Mouse (Mus musculus): ENCODE results near the gene Zfp420. TPM values are rescaled to one million over a fixed set of nuclear protein-coding genes. Genes with fewer than 3 reads are reported as not detected.
A peak's percentile ranks its signal among the peaks of the same experiment; 100 is the strongest.

The Zfp420 gene
- polyA plus RNA-seq (2015; fragmentation: Nextera tagmentation; extraction: Ambion mirVana) = 18.3 and 19.0 TPM in 2 replicates

DNA sequence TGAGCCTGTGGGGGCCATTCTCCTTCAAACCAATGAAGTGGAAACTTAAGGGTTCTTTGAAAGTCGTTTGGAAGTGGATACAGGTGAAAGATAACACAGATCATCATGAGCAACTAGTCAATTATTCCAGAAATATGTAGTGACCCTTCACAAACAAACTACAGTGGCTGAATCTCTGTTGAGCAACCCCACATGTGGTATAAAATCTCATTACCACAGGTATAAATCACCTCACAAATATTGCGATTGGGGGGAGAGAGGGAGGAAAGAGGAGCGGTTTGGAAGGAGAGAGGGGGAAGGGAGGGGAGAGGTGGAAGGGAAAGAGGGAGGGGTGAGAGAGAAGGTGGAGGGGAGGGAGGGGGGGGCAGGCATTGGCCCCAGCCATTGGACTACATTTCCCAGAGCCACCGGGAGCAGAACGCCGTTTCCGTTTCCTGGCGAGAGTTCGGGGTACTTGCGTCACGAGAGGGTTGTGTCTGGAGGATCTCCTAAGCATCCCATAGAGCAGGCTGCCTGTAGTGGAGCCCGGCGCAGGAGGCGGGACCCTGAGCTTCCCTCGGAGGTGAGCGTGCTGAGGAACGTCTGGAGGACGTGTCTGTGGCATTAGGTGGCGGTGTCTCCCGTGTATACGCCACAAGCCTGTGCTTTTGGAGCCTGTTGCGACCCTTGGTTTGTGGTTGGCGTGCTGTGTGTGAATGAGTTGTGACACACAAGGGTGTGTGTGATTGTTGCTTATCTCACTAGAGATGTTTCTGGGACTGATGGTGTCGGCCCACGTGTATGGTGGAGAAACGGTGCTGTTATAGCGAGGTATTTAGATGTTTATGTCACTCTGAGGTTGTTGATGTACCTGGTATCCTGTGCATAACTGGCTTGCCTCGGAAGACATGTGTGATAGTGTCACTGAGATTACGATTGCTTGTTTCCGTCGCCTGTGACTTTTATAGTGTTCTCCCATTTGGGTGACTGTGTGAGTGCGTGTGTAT, at the start of gene Zfp420:
Gene Zfp420, plus strand, starts transcription at position 448 of the 986 bp plus-strand sequence.
- 7% methylated on average over 32 of the region's 32 CpGs for WGBS
- Histone ChIP-seq H3K9me3 (no peaks in the 10 kb centered on the region), H3K27ac (replicated peaks) (peak within 1 kb of the TSS; percentile 77), H3K4me3 (peak within 1 kb of the TSS; percentile 60), H3K4me2 (peak within 1 kb of the TSS; percentile 78), H3K4me1 (replicated peaks) (peaks cover 11% of the 10 kb centered on the region), H3K27me3 (no peaks in the 10 kb centered on the region), H3K36me3 (peaks cover 12% of the 10 kb centered on the region), H3K9ac (peak within 1 kb of the TSS; percentile 72)
- peak; percentile 96 for ATAC-seq (ENCODE audit: low read depth)

DNA sequence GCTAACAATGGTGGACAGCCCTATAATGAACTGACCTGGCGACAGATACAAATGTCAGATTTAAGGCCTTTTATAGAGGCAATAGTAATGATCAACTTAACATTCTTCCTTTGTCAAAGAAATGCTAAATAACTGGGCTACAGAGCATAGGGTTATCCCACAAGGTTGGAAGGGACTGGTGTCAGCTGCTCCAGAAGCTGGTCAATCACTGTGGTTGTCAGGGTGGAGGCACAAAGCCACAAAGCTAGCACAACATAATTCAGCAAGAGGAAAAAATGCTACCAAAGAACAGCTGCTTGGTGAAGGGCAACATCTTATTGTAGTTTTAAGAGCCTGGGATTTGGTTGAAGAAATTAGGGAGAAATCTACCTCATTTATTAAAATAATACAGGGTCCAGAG, 47.5 kb upstream of the Zfp420 start:
- ATAC-seq (ENCODE audit: low read depth) = no peak
- peaks cover 9% of the 10 kb centered on the region; the same call in 1 of the 2 replicates for H3K9me3 ChIP-seq
- H3K36me3 ChIP-seq = peaks cover 7% of the 10 kb centered on the region; the same call in 1 of the 2 replicates
- no peak overlapping the region for H3K27ac ChIP-seq (replicated peaks)
- no peaks in the 10 kb centered on the region for H3K27me3 ChIP-seq
- no peak overlapping the region for H3K4me2 ChIP-seq
- no peak overlapping the region for H3K4me3 ChIP-seq
- H3K9ac ChIP-seq = no peak overlapping the region
- WGBS = 80% methylated on average over 1 of the region's 1 CpGs
- peaks cover 23% of the 10 kb centered on the region for H3K4me1 ChIP-seq (replicated peaks)

DNA sequence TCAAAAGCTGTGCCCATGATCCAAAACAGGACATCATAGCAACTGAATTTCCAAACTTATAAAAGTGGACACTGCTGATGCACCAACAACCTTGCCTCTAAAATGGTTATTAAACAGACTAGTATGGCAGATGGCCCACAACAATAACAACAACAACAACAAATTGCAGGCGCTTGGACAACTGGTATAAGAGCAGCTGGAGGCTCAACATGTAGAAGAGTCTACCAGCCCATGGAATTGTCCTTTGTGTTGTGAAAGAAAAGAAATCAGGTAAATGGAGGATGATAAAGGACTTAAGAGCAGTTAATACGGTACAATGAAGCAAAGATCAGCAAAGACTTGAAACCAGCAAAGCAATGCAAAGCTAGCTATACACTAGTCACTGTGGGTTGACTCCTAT, 45.4 kb upstream of the Zfp420 start:
- WGBS = 94% methylated on average over 2 of the region's 2 CpGs
- Histone ChIP-seq H3K4me3 (peak overlapping the region; percentile 68), H3K9ac (no peak overlapping the region)

DNA sequence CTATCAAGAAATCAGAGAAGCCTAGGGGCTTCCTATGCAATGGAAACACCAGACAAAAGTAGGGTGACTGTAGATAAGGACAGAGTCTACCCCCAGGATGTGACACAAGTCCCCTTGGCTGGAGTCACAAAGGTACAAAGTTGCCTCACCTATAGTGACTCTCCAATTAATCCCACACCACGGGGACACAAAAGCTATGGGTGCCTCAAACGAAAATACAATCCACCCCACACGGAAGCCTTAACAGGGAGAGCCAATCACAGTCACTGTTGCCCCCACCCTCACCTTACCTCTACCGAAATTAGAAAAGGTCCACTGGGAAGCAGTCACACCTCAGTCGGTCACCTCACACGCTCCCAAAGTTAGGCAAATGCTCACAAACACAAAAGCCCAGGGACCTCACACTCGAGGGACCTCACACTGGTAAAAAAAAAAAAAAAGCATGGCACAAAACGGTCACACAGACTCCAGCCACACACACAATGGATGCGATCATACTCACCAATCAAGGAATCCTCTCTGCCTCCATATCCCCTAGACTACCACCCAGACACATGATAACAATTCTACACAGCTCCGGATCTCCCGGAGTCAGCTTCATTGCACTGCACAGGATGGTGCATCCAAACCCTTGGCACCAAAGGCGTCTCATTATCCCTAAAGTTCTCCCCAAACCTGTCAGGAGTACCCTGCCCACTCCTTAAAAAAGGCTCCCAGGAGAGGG, 44.6 kb upstream of the Zfp420 start:
- Histone ChIP-seq H3K27ac (replicated peaks) (peak overlapping the region; percentile 88), H3K27me3 (no peaks in the 10 kb centered on the region), H3K4me3 (peak overlapping the region; percentile 68), H3K9ac (peak overlapping the region; percentile 82), H3K4me1 (replicated peaks) (peaks cover 44% of the 10 kb centered on the region), H3K4me2 (peak overlapping the region; percentile 82), H3K36me3 (peaks cover 7% of the 10 kb centered on the region; the same call in 1 of the 2 replicates), H3K9me3 (peaks cover 4% of the 10 kb centered on the region; the same call in 1 of the 2 replicates)
- 3% methylated on average over 12 of the region's 12 CpGs for WGBS
- ATAC-seq (ENCODE audit: low read depth) = peak; percentile 65

More for the DNA sequence above, 45.4 kb upstream of the Zfp420 start:
- peaks cover 6% of the 10 kb centered on the region; the same call in 1 of the 2 replicates for H3K9me3 ChIP-seq
- no peak for ATAC-seq (ENCODE audit: low read depth)
- no peak overlapping the region for H3K27ac ChIP-seq (replicated peaks)
- peaks cover 7% of the 10 kb centered on the region; the same call in 1 of the 2 replicates for H3K36me3 ChIP-seq
- peak overlapping the region; percentile 82 for H3K4me2 ChIP-seq
- peaks cover 40% of the 10 kb centered on the region for H3K4me1 ChIP-seq (replicated peaks)
- H3K27me3 ChIP-seq = no peaks in the 10 kb centered on the region

DNA sequence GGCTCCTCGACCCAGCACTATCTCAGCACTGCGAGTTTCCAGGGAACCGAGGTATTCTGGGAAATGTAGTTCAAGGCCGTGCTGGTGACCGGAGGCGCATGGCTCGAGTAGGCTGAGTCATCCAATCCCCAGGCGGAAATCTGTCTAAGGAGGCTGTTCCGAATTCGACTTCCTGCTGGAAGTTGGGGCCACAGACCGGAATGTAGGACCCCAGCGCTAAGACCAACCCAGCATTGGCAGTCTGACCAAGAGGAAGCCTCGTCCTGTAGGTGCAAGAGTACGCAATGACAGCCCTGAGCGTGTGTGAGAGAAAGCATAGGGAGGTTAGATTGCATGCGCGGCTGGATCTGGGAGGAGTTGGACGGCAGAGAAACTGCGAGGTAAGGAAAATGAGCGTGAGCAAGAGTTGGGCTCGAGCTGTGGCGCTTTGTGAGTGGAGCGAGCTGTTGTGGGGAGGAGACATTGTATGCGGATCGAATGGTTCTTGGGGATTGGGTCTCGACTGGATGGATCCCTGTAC, 43.8 kb upstream of the Zfp420 start, which contains the start of gene Zfp790:
Gene Zfp790, plus strand, starts transcription at position 205 of the 520 bp plus-strand sequence.
- Histone ChIP-seq H3K4me3 (peak within 1 kb of the TSS; percentile 68), H3K9ac (peak within 1 kb of the TSS; percentile 82), H3K27ac (replicated peaks) (peak within 1 kb of the TSS; percentile 88), H3K4me1 (replicated peaks) (peaks cover 44% of the 10 kb centered on the region), H3K4me2 (peak within 1 kb of the TSS; percentile 82), H3K27me3 (no peaks in the 10 kb centered on the region), H3K9me3 (no peaks in the 10 kb centered on the region), H3K36me3 (peaks cover 10% of the 10 kb centered on the region; the same call in 1 of the 2 replicates)
- peak; percentile 94 for ATAC-seq (ENCODE audit: low read depth)
- under 1% methylated on average over 26 of the region's 26 CpGs for WGBS

DNA sequence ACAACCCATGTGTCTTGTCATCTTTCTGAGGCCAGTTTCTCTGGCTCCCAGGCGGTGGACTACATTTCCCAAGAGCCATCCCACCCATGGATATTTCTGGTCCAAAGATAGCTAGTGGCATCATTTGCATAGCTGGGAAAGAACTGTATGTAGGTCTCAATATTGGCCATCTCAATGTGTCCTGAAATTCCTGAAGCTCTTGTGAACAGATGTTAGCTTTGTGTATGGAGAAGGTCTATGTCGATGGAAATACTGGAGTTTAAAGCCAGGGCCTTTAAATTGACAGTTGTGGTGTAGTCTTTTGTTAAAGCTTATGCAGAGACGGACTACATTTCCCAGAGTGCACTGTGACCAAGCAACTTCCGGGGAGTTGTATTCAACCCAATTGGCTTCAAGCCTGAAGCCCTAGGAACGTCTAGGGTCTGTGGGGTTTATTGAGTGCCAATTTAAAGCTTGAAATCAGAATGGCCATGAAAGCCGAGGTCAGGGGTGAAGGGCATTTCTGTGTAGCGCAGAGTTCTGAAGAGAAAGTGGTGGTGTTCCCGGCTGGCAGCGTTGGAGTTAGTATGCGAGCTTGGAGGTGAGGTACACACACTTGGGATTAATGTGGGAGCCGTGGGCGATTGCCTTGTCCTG, 41.0 kb upstream of the Zfp420 start:
- Histone ChIP-seq H3K4me2 (peak overlapping the region; percentile 82), H3K27ac (replicated peaks) (peak overlapping the region; percentile 70), H3K27me3 (no peaks in the 10 kb centered on the region), H3K4me1 (replicated peaks) (peaks cover 44% of the 10 kb centered on the region), H3K9me3 (no peaks in the 10 kb centered on the region), H3K9ac (peak overlapping the region; percentile 73), H3K4me3 (peak overlapping the region; percentile 60), H3K36me3 (peaks cover 30% of the 10 kb centered on the region)
- peak; percentile 75 for ATAC-seq (ENCODE audit: low read depth)
- 2% methylated on average over 12 of the region's 12 CpGs for WGBS

DNA sequence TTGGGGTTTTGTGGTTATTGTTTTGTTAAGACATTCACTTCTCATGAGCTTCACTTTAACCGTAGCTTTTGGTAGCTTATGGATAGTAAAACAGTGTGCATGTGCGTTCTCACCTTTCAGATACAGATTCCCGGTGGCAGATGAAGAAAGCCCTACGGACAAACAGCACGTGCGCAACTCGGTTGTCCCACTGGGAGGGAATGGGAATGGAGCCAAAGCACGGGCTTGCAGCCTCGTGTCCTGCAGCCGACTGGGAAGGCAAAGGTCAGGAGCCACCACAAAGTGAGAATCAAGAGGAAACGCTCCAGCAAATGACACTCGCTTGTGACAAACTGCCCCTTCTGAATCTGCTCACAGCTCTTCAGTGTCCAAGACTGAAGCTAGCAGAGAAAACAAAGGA, 31.8 kb upstream of the Zfp420 start:
- Histone ChIP-seq H3K4me2 (no peak overlapping the region), H3K27me3 (no peaks in the 10 kb centered on the region), H3K9me3 (no peaks in the 10 kb centered on the region), H3K9ac (no peak overlapping the region), H3K27ac (replicated peaks) (no peak overlapping the region), H3K36me3 (peaks cover 92% of the 10 kb centered on the region), H3K4me3 (no peak overlapping the region), H3K4me1 (replicated peaks) (no peaks in the 10 kb centered on the region)
- 96% methylated on average over 12 of the region's 12 CpGs for WGBS
- ATAC-seq (ENCODE audit: low read depth) = no peak

DNA sequence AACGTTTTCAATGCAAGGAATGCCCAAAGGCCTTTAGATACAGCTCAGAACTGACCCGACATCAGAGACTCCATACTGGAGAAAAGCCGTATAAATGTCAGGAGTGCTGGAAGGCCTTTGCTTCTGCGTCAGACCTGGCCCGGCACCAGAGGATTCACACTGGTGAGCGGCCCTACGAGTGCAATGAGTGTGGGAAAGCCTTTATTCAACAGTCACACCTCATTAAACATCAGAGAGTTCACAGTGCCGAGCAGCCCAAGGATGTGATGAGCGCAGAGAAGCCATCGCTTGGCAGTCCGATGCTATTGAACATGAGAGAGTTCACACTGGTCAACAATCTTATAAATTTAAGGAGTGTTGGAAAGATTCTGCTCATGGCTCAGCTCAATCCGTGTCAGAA, 30.0 kb upstream of the Zfp420 start:
- no peaks in the 10 kb centered on the region for H3K4me1 ChIP-seq (replicated peaks)
- no peak overlapping the region for H3K27ac ChIP-seq (replicated peaks)
- peaks cover 93% of the 10 kb centered on the region for H3K36me3 ChIP-seq
- no peaks in the 10 kb centered on the region for H3K27me3 ChIP-seq
- 70% methylated on average over 12 of the region's 12 CpGs for WGBS
- H3K9ac ChIP-seq = no peak overlapping the region
- H3K4me3 ChIP-seq = no peak overlapping the region
- no peak overlapping the region for H3K4me2 ChIP-seq
- no peak for ATAC-seq (ENCODE audit: low read depth)
- H3K9me3 ChIP-seq = no peaks in the 10 kb centered on the region

DNA sequence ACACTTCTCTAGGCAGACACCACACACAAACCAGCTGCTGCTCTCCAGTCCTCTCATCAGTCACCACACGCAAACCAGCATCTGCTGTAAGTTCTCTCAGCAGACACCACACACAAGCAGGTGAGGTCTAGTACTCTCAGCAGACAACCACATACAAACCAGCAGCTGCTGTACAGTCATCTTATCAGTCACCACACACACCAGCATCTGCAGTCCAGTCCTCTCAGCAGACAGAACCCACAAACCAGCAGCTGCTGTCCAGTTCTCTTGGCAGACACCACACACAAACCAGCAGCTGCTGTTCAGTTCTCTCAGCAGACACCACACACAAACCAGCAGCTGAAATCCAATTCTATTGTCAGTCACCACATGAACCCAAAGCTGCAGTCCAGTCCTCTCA, 23.0 kb upstream of the Zfp420 start:
- no peak for ATAC-seq (ENCODE audit: low read depth)
- H3K9ac ChIP-seq = no peak overlapping the region
- H3K4me1 ChIP-seq (replicated peaks) = no peaks in the 10 kb centered on the region
- no peak overlapping the region for H3K4me2 ChIP-seq
- no peaks in the 10 kb centered on the region for H3K9me3 ChIP-seq
- H3K27ac ChIP-seq (replicated peaks) = no peak overlapping the region
- no peaks in the 10 kb centered on the region for H3K27me3 ChIP-seq
- no peak overlapping the region for H3K4me3 ChIP-seq
- WGBS = 100% methylated on average over 1 of the region's 1 CpGs
- H3K36me3 ChIP-seq = peaks cover 48% of the 10 kb centered on the region

DNA sequence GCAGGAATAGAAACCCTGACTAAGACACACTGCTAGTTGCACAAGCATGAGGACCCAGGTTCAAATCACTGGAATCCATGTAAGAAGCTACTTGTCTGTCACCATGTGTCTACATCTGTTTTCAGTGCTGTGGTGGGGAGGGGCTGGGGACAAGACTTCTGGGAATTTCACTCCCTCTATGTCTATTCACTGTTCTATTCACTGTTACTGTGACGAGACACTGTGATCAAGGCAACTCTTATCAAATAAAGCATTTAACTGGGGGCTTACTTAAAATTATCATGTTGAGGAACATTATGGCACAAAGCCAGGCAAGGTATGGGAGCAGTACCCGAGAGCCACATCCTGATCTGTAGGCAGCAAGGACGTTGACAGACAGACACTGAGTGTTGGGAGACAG, 20.5 kb upstream of the Zfp420 start:
- Histone ChIP-seq H3K27ac (replicated peaks) (no peak overlapping the region), H3K36me3 (peaks cover 43% of the 10 kb centered on the region), H3K4me2 (no peak overlapping the region), H3K9me3 (no peaks in the 10 kb centered on the region), H3K9ac (no peak overlapping the region), H3K4me3 (no peak overlapping the region), H3K27me3 (no peaks in the 10 kb centered on the region), H3K4me1 (replicated peaks) (no peaks in the 10 kb centered on the region)
- no peak for ATAC-seq (ENCODE audit: low read depth)
- 89% methylated on average over 3 of the region's 3 CpGs for WGBS

DNA sequence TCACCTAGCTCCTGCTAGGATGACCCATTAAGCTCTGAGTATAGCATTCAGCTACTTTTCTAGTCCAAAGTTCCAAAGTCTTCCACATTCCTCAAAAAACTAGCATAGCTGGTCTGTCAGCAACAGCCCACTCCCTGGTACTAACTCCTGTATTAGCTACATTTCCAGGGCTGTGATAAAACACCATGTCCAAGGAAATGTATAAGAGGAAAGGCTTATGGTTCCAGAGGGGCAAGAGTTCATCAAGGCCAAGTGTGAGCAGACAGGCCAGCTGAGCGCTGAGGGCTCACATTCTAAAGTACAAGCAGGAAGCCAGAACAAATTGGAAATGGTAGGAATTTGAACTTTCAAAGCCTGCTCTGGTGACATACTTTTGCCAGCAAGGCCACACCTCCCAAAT, 17.7 kb upstream of the Zfp420 start:
- Histone ChIP-seq H3K4me1 (replicated peaks) (no peaks in the 10 kb centered on the region), H3K4me3 (no peak overlapping the region), H3K36me3 (peaks cover 51% of the 10 kb centered on the region), H3K9ac (no peak overlapping the region), H3K27ac (replicated peaks) (no peak overlapping the region), H3K27me3 (no peaks in the 10 kb centered on the region), H3K9me3 (no peaks in the 10 kb centered on the region), H3K4me2 (no peak overlapping the region)
- WGBS = 97% methylated on average over 1 of the region's 1 CpGs
- no peak for ATAC-seq (ENCODE audit: low read depth)

All from neural tube, embryonic 13.5 days (tissue).